Mouse (Mus musculus): ENCODE results near the gene Scgb2b3. TPM values are rescaled to one million over a fixed set of nuclear protein-coding genes. Genes with fewer than 3 reads are reported as not detected.

The Scgb2b3 gene
- polyA plus RNA-seq (2012; fragmentation: generic; extraction: Trizol) = not detected

DNA sequence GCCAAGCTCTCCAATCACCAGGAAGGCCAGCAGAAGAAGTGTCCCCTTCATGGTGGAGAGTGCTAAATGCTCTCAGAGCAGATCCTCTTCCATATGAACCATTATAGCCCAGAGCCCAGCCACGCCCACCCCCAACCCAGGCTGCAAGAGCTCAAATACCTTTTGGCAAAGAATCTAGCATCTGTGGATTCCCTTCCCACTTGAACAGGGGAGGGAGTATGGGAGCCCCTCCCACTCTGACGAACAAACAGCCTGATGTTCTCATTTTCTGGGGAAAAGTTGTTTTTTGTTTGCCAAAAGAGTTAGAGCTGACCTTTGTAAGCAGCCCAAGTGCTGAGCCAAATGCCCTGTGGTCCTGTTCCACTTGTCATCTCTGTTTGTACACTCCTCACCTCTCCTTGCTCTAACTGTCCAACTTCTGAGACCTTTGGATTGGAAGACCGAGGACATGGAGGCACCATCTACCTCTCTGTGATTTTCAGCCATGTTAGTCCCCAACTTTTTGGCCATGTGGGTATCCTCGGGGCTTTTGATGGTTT lies at the start of gene Scgb2b3:
Gene Scgb2b3 (minus strand): TSS at position 51 of the 539 bp plus-strand sequence.
- Histone ChIP-seq H3K27me3 (ENCODE audit: control insufficient read depth, insufficient read depth, insufficient read length) (no peaks in the 10 kb centered on the region), H3K36me3 (ENCODE audit: control insufficient read depth, insufficient read depth) (no peaks in the 10 kb centered on the region), H3K4me3 (no peak within 1 kb of the TSS), H3K79me2 (ENCODE audit: control insufficient read depth, insufficient read depth) (no peaks in the 10 kb centered on the region), H3ac (ENCODE audit: control insufficient read depth, insufficient read length) (no peak within 1 kb of the TSS), H3K4me2 (ENCODE audit: low read depth) (no peak within 1 kb of the TSS)
- TF ChIP-seq CEBPB (IDR thresholded peaks at IDR 0.05; ENCODE audit: insufficient read depth, poor library complexity, severe bottlenecking) = no peak
- no peak for TF ChIP-seq E2F4 (IDR thresholded peaks at IDR 0.05; ENCODE audit: insufficient read depth)
- TF ChIP-seq MYOG (IDR thresholded peaks at IDR 0.05; ENCODE audit: control insufficient read depth in 1 of 3, insufficient read depth in 1 of 3, insufficient read length in 2 of 3, low read depth in 2 of 3) = no peak
- TF ChIP-seq MAX (IDR thresholded peaks at IDR 0.05; ENCODE audit: low read depth) = no peak
- no peak for TF ChIP-seq POLR2A (IDR thresholded peaks at IDR 0.05; ENCODE audit: insufficient read length, low read depth)
- TF ChIP-seq REST (IDR thresholded peaks at IDR 0.05; ENCODE audit: insufficient read depth, insufficient read length) = no peak
- no peak for TF ChIP-seq SRF (IDR thresholded peaks at IDR 0.05; ENCODE audit: control insufficient read depth, insufficient read length, low read depth)
- no peak for TF ChIP-seq USF1 (IDR thresholded peaks at IDR 0.05; ENCODE audit: low read depth)
- TF ChIP-seq MYOD1 (IDR thresholded peaks at IDR 0.05; ENCODE audit: control insufficient read depth in 1 of 3, insufficient read length in 2 of 3, low read depth in 2 of 3) = no peak
- no peak for TF ChIP-seq TCF3 (IDR thresholded peaks at IDR 0.05; ENCODE audit: insufficient read length, low read depth)
- TF ChIP-seq TCF12 (IDR thresholded peaks at IDR 0.05; ENCODE audit: insufficient read depth, poor library complexity, severe bottlenecking) = no peak
- TF ChIP-seq POLR2AphosphoS2 (IDR thresholded peaks at IDR 0.05; ENCODE audit: insufficient read length, low read depth) = no peak

- Histone ChIP-seq H3K4me2 (ENCODE audit: low read depth) (no peak within 1 kb of the TSS), H3K79me2 (ENCODE audit: control insufficient read depth, insufficient read depth) (no peaks in the 10 kb centered on the region), H3K4me3 (no peak within 1 kb of the TSS), H3K27me3 (ENCODE audit: control insufficient read depth, insufficient read depth, insufficient read length) (no peaks in the 10 kb centered on the region), H3K36me3 (ENCODE audit: control insufficient read depth, insufficient read depth) (no peaks in the 10 kb centered on the region), H3ac (ENCODE audit: control insufficient read depth, insufficient read length) (no peak within 1 kb of the TSS)
- TF ChIP-seq CEBPB (IDR thresholded peaks at IDR 0.05; ENCODE audit: insufficient read depth, poor library complexity, severe bottlenecking) (no peak), POLR2AphosphoS2 (IDR thresholded peaks at IDR 0.05; ENCODE audit: insufficient read length, low read depth) (no peak), MAX (IDR thresholded peaks at IDR 0.05; ENCODE audit: low read depth) (no peak), TCF12 (IDR thresholded peaks at IDR 0.05; ENCODE audit: insufficient read depth, poor library complexity, severe bottlenecking) (no peak), USF1 (IDR thresholded peaks at IDR 0.05; ENCODE audit: low read depth) (no peak), E2F4 (IDR thresholded peaks at IDR 0.05; ENCODE audit: insufficient read depth) (no peak), MYOG (IDR thresholded peaks at IDR 0.05; ENCODE audit: control insufficient read depth in 1 of 3, insufficient read depth in 1 of 3, insufficient read length in 2 of 3, low read depth in 2 of 3) (no peak), SRF (IDR thresholded peaks at IDR 0.05; ENCODE audit: control insufficient read depth, insufficient read length, low read depth) (no peak), MYOD1 (IDR thresholded peaks at IDR 0.05; ENCODE audit: control insufficient read depth in 1 of 3, insufficient read length in 2 of 3, low read depth in 2 of 3) (no peak), TCF3 (IDR thresholded peaks at IDR 0.05; ENCODE audit: insufficient read length, low read depth) (no peak), POLR2A (IDR thresholded peaks at IDR 0.05; ENCODE audit: insufficient read length, low read depth) (no peak), REST (IDR thresholded peaks at IDR 0.05; ENCODE audit: insufficient read depth, insufficient read length) (no peak)
Observed at GRCm38 (mm10) chr7:31375292-31375691, 13.4 kb upstream of the Scgb2b3 start, which contains the start of gene Scgb1b3. Gene Scgb1b3 (plus strand): TSS chr7:31375592.

Other genes starting within 250 kb of the Scgb2b3 start
- not detected for gene Hpn, start 246.8 kb downstream of the Scgb2b3 start, polyA plus RNA-seq (2012; fragmentation: generic; extraction: Trizol)
- gene Scn1b, start 235.1 kb downstream of the Scgb2b3 start, polyA plus RNA-seq (2012; fragmentation: generic; extraction: Trizol) = 4.1 TPM
- 25.5 TPM for gene Gramd1a, start 206.2 kb downstream of the Scgb2b3 start, polyA plus RNA-seq (2012; fragmentation: generic; extraction: Trizol)
- gene Scgb2b2, start 71.6 kb downstream of the Scgb2b3 start, polyA plus RNA-seq (2012; fragmentation: generic; extraction: Trizol) = not detected
- not detected for gene Scgb1b2, start 70.3 kb downstream of the Scgb2b3 start, polyA plus RNA-seq (2012; fragmentation: generic; extraction: Trizol)
- not detected for gene Scgb1b3, start 13.5 kb upstream of the Scgb2b3 start, polyA plus RNA-seq (2012; fragmentation: generic; extraction: Trizol)